Mouse (Mus musculus) bone marrow macrophage, adult 2 months (primary cell): ENCODE results near the gene Ap2s1. TPM values are rescaled to one million over a fixed set of nuclear protein-coding genes. Genes with fewer than 3 reads are reported as not detected.

ENCODE experiments used
- H3K27ac ChIP-seq: 2 replicates; pipeline ENCODE4 v1.5.1; 2012; ENCODE audit warnings: low read depth, low read length; ENCODE audit not compliant: insufficient read depth
- H3K4me1 ChIP-seq: 2 replicates; pipeline ENCODE4 v1.6.1; 2012; ENCODE audit warnings: low read length; ENCODE audit not compliant: control insufficient read depth, insufficient read depth
- H3K4me3 ChIP-seq: 2 replicates; pipeline ENCODE4 v1.5.1; 2012; ENCODE audit warnings: mild to moderate bottlenecking, low read length, moderate library complexity; ENCODE audit not compliant: insufficient read depth
- CTCF ChIP-seq: IDR thresholded peaks from 2 replicates; pipeline ENCODE4 v1.5.1; 2012; ENCODE audit warnings: low read depth, mild to moderate bottlenecking, low read length, moderate library complexity
- POLR2A ChIP-seq: IDR thresholded peaks from 2 replicates; pipeline ENCODE4 v1.6.1; 2012; ENCODE audit warnings: mild to moderate bottlenecking, low read depth, low read length, borderline replicate concordance
- polyA plus RNA-seq: library from polyadenylated mRNA; stranded (reverse); fragments of >200 nt; gene quantifications from 2 replicates; pipeline ENCODE4 v1.2.4, GENCODE M21; 2012; ENCODE audit not compliant: missing spikeins, insufficient read depth, insufficient read length

Ap2s1 gene
- polyA plus RNA-seq, 1 experiment = 287 TPM

DNA sequence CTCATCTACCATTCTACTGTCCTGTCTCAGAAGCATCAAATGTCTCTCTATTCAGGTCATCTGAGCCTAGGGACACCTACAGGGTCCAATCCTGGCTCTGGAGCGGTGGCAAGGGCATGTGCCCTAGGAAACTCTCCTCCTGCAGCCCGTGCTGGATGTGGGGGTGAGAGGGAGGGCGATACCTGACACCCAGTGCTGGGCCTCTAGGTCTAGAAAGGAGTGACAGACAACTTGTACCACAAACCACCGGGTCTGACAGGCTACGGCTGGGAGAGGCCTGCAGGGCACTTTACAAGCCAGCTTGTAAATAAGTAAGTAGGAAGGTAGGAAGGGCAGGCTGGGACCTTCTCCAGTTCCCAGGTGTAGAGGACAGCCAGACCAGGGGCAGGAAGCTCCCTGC is 37.7 kb downstream of the Ap2s1 start:
- no peak for TF ChIP-seq CTCF
- no peak for TF ChIP-seq POLR2A
- Histone ChIP-seq H3K4me1 (0 out of 2 replicates have a peak, but pooled peaks cover 3% of the 10 kb centered on the region), H3K4me3 (no peak overlapping the region), H3K27ac (no peak overlapping the region)

DNA sequence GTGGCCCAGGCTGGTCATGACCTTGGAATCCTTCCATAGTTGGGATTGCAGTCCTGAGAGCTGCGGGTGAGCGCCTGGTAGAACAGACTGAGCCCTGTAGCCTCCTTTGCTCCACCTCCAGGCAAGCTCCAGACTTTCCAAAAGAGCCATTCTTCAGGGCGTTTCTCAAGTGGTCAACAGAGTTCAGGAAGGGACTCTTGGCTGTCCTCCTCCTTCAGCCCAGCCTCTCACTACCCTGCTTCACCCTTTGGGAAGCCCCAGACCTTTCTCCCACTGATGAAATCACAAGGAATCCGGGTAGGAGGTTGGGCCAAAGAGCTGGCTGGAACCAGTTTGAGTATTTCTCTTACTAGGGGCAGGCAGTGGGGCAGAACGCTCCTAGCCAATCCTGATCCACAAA is 41.9 kb downstream of the Ap2s1 start:
- Histone ChIP-seq H3K27ac (no peak overlapping the region), H3K4me1 (peaks cover 10% of the 10 kb centered on the region), H3K4me3 (no peak overlapping the region)
- TF ChIP-seq POLR2A = no peak
- TF ChIP-seq CTCF = no peak

DNA sequence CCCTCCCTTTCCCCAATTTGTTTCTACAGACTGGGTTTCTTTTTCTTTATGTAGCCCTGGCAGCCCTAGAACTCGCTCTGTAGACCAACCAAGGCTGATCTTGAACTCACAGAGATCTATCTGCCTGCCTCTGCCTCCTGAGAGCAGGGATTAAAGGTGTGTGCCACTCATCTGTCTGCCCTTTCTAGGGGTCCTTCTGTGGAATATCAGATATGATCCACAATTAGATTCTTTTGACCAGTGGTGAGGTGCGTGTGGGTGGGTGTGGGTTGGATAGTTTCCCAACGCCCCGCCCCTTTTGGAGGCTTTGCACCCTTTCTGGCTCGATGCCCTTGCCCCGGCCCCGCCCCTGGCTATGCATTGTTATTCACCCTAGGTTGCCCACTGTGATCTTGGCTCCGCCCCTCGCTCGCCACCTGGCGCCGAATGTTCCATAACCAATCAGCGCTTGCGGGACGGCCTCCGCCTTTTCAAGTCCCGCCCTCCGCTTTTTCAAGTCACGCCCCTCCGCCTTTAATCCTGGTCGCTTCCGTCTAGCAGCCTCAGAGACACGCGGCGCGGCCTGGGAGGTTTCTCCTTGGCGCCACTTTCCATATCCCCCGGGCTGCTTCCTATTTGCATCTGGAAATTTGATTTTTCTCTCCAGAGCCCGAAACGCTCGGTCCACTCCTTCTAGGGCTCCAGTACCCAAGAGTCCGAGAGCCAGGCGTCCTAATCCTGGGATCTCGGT is 42.8 kb downstream of the Ap2s1 start, which contains the start of gene Slc1a5:
Gene Slc1a5 (plus strand): TSS at position 516 of the 730 bp plus-strand sequence.
- peak; percentile 99 for TF ChIP-seq POLR2A
- no peak for TF ChIP-seq CTCF
- Histone ChIP-seq H3K4me1 (peaks cover 13% of the 10 kb centered on the region), H3K4me3 (peak within 1 kb of the TSS; percentile 91), H3K27ac (peak within 1 kb of the TSS; percentile 52)

DNA sequence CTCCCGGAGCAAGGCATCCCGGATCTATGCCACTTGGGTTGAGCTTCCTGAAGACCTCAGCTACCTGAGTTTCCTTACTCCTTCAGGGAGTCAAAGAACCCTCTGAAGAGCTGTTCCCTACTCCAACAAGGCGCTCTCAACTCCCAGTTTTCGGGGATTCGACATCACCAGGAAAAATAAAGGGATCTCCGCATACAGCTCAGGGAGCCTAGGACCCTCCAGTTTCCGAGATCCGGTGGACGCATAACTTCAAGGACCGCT is 43.3 kb downstream of the Ap2s1 start:
- Histone ChIP-seq H3K4me1 (peaks cover 13% of the 10 kb centered on the region), H3K27ac (peak overlapping the region; percentile 32), H3K4me3 (peak overlapping the region; percentile 91)
- TF ChIP-seq POLR2A (no peak), CTCF (no peak)

DNA sequence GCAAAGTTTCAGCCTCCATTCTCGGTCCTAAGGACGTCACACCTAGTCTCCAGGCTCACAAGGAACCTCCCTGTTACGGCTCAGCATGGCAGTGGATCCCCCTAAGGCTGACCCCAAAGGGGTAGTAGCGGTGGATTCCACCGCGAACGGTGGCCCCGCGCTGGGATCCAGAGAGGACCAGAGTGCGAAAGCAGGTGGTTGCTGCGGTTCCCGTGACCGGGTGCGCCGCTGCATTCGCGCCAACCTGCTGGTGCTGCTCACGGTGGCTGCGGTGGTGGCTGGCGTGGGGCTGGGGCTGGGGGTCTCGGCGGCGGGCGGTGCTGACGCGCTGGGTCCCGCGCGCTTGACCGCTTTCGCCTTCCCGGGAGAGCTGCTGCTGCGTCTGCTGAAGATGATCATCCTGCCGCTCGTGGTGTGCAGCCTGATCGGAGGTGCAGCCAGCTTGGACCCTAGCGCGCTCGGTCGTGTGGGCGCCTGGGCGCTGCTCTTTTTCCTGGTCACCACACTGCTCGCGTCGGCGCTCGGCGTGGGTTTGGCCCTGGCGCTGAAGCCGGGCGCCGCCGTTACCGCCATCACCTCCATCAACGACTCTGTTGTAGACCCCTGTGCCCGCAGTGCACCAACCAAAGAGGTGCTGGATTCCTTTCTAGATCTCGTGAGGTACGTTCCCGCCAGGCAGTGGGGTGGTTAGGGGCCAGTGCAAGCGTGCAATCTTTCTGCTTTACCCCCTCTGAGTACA is 43.8 kb downstream of the Ap2s1 start:
- peak overlapping the region; percentile 91 for H3K4me3 ChIP-seq
- H3K4me1 ChIP-seq = peaks cover 13% of the 10 kb centered on the region
- H3K27ac ChIP-seq = peak overlapping the region; percentile 52
- TF ChIP-seq POLR2A (0 out of 2 replicates have a peak, but pooled peaks have one; percentile 49), CTCF (no peak)

DNA sequence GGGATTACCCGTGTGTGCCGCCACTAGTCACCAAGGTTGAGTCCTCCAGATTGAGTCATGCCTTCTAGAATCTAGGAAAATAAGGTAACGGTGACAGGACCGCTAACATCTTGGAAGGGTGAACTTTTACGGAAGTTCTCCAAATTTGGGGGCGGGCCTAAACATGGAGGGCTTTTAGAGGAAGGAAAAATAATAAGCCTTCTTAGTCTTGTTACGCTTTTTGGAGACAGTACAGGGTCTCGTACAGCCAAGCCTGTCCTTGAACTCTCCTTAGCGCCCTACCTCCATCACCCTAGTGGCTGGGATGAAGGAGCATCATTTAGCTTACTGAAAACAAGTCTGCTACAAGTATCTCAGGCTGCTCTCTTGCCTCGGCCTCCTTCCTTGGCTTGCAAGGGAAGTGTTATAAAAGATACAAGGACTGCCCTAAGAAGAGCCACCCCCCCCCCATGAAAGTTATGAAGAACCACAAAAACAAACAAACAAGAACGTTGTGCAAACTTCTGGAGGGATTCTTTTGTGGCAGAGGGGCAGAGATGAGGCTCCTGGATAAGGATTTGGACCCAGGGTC is 44.4 kb downstream of the Ap2s1 start:
- H3K4me3 ChIP-seq = peak overlapping the region; percentile 91
- H3K4me1 ChIP-seq = peaks cover 13% of the 10 kb centered on the region
- TF ChIP-seq POLR2A = no peak
- H3K27ac ChIP-seq = peak overlapping the region; percentile 52

DNA sequence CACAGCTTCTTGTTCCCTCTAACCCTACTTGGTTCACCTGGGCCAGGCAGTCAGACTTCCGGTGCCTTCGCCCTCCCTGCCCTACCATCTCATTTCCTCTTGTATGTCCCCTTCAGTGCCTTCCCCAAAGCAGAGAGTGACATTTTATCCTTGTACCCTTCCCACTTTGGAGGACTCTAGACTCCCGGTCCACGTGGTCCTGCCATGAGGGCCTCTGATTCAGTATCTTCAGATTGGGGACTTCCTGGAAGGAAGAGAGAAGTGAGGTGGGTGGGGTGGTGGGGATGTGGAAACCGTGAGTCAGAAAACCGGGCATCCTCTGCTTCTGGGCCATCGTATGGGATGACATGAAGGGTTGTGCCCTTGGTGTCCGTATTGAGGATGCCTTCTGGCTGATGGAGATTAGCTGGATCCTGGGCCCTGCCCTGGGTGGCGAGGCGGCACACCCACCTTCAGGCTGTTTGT is 45.0 kb downstream of the Ap2s1 start:
- Histone ChIP-seq H3K27ac (peak overlapping the region; percentile 52), H3K4me3 (peak overlapping the region; percentile 91), H3K4me1 (peaks cover 13% of the 10 kb centered on the region)
- TF ChIP-seq CTCF (no peak), POLR2A (no peak)

DNA sequence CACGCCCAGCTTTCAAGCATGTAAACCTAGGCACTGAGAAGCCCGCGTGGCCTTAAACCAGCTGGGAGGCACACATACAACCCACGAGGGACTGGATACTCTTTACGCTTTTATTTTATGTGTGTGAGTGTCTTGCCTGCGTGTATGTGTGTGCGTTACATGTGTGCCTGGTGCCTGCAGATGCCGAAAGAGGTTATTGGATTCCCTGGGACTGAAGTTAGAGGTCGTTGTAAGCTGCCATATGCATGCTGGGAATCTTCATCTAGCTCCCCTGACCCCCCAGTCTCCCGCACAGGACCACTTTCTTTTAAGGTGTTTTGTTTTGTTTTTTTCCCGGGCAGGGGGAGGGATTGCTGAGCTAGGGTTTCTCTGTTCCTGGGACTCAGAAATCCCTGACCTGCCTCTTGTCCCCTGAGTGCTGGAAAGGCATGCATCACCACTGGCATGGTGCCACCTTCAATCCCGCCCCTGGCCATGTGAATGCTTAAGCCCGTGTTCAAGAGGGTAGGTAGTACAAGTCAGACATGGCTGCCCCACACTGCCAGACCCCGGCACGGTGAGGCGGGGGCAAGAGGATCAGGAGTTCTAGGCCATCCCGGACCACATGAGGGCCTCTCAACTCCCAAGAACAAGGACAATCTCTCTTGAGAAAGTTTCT is 45.7 kb downstream of the Ap2s1 start:
- TF ChIP-seq POLR2A (no peak), CTCF (no peak)
- Histone ChIP-seq H3K27ac (peak overlapping the region; percentile 17), H3K4me3 (peak overlapping the region; percentile 91), H3K4me1 (peaks cover 13% of the 10 kb centered on the region)

DNA sequence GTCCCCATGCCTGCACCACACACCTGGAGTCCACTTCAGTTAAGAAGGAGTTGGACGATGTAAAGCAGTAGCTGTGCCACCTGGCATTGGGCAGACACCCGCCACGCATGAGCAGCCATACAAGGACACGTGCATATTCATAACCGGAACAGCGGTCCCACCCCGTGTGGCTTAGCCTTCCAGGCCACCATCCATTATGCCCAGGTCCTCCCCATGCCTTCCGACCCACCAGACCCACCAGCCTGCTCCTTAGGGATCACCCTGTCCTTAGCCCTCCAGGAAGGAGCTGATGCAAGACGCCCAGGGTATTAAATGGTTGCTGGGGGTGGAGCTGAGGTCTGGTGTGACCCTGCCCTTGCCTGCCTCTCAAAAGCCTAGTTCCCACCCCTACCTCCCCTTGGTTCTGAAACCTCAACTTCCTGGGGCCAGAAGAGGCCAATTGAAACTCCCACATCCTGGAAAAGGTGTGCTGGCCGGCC is 46.3 kb downstream of the Ap2s1 start:
- TF ChIP-seq CTCF (no peak), POLR2A (no peak)
- Histone ChIP-seq H3K4me1 (peaks cover 13% of the 10 kb centered on the region), H3K27ac (peak overlapping the region; percentile 3; the same call in 1 of the 2 replicates), H3K4me3 (peak overlapping the region; percentile 91)
